Mouse (Mus musculus) forebrain, embryonic 11.5 days (tissue): ENCODE measurements around the gene 4930402H24Rik. TPM values are rescaled to one million over a fixed set of nuclear protein-coding genes. Genes with fewer than 3 reads are reported as not detected.

Experiments used
- ATAC-seq: fragments of 200-750 bp; cut with Nextera tagmentation; replicated peaks from 2 replicates; pipeline ENCODE4 v1.8.0; 2017; ENCODE audit warnings: moderate TSS enrichment; ENCODE audit not compliant: low FRiP score
- DNase-seq: peaks from one replicate; pipeline ENCODE4 v3.0.0-alpha.2; 2017; ENCODE audit warnings: low spot score
- H3K27ac ChIP-seq: fragments of 300-500 bp; sonication (generic); 2 replicates; pipeline ENCODE4 v1.5.1; 2014; ENCODE audit warnings: low read depth, low read length
- H3K27me3 ChIP-seq: fragments of 300-500 bp; sonication (generic); 2 replicates; pipeline ENCODE4 v1.6.1; 2014; ENCODE audit warnings: mild to moderate bottlenecking, low read length, mixed read lengths; ENCODE audit not compliant: control insufficient read depth, insufficient read depth
- H3K36me3 ChIP-seq: fragments of 300-500 bp; sonication (generic); 2 replicates; pipeline ENCODE4 v1.6.1; 2014; ENCODE audit warnings: mild to moderate bottlenecking, low read length, moderate library complexity, mixed read lengths; ENCODE audit not compliant: control insufficient read depth, insufficient read depth
- H3K4me1 ChIP-seq: fragments of 300-500 bp; sonication (generic); replicated peaks from 2 replicates; pipeline ENCODE4 v1.6.1; 2014; ENCODE audit warnings: low read length, mixed read lengths; ENCODE audit not compliant: control insufficient read depth, insufficient read depth
- H3K4me2 ChIP-seq: fragments of 300-500 bp; sonication (generic); 2 replicates; pipeline ENCODE4 v1.6.1; 2014; ENCODE audit warnings: low read depth, mild to moderate bottlenecking, low read length, moderate library complexity, mixed read lengths; ENCODE audit not compliant: severe bottlenecking
- H3K4me3 ChIP-seq: fragments of 300-500 bp; sonication (generic); 2 replicates; pipeline ENCODE4 v1.5.1; 2014; ENCODE audit warnings: low read depth, low read length
- H3K9ac ChIP-seq: fragments of 300-500 bp; sonication (generic); 2 replicates; pipeline ENCODE4 v1.6.1; 2014; ENCODE audit warnings: low read length
- H3K9me3 ChIP-seq: fragments of 300-500 bp; sonication (generic); 2 replicates; pipeline ENCODE4 v1.6.1; 2016; ENCODE audit warnings: low read length, mixed read lengths; ENCODE audit not compliant: control insufficient read depth
- WGBS: fragments of 180-500 bp; shearing (Covaris S2); extraction: QIAGEN DNeasy Blood & Tissue Kit; methylation state at CpG from one replicate; pipeline ENCODE4 v1.1.7; 2014; 5-methylcytosine and 5-hydroxymethylcytosine counted together
- polyA plus RNA-seq: library from polyadenylated mRNA; unstranded; fragments of >200 nt; fragmentation: Nextera tagmentation; extraction: Ambion mirVana; gene quantifications from 2 replicates; pipeline ENCODE4 v1.2.1, GENCODE M21; 2014

4930402H24Rik gene
- polyA plus RNA-seq, 1 experiment from 2014 or later: 53.1 TPM

DNA sequence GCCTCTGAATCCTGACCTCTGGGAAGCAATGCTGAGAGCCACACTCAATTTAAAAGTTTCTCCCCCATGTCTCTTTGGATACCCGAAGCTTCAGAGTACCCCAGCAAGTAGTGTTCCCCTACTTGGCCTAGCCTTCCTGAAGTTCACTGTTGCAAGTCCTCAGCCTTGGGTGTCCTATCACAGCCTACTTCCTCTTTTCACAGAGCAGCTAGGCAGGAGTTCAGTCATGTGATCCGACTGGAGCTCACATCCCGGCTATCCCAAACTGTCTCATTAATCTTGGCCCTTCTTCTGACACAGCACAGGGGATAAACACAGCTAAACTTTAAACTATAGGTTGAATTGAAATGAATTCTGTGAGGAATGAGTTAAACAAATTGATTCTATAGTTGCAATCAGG, 121.3 kb downstream of the 4930402H24Rik start:
- Histone ChIP-seq H3K4me1 (no peaks in the 10 kb centered on the region), H3K4me2 (no peak overlapping the region), H3K9me3 (no peaks in the 10 kb centered on the region), H3K4me3 (no peak overlapping the region), H3K27ac (no peak overlapping the region), H3K27me3 (no peaks in the 10 kb centered on the region), H3K9ac (no peak overlapping the region), H3K36me3 (no peaks in the 10 kb centered on the region)
- ATAC-seq (no peak), DNase-seq (no peak)
- WGBS: 83% methylated on average over 3 of the region's 3 CpGs

DNA sequence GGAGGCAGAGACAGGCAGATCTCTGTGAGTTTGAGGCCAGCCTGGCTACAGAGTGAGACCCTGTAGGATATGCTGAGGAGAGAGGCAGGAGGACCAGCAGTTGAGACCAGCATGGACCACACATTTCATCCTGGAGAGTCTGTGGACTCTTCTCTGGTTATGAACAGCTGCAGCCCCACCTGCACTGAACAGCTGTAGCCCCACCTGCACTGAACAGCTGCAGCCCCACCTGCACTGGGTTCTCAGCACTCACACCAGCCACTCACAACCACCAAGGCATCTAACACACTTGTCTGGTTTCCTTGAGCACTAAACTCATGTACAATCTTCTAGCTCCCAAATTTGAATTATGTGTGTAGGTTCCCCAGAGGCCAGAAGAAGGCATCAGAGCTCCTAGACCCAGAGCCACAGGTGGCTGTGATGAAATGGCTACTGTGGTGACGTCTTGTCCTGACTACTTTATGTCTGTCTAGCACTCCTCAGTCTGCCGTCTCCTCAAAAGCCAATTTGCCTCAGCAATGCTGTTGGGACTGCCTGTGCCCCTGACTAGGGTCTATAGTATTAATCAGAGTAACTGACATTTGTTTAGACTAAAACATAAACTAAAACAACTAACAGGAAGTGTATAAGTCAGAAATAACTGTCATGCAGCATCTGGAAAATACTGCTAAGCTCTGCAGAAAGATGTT, 125.4 kb downstream of the 4930402H24Rik start:
- ATAC-seq (no peak), DNase-seq (no peak)
- no peaks in the 10 kb centered on the region; the same call in 1 of the 2 replicates for H3K36me3 ChIP-seq
- H3K9ac ChIP-seq: no peak overlapping the region
- no peaks in the 10 kb centered on the region for H3K27me3 ChIP-seq
- H3K4me2 ChIP-seq: no peak overlapping the region
- no peak overlapping the region for H3K27ac ChIP-seq
- 81% methylated on average over 2 of the region's 2 CpGs for WGBS
- H3K4me3 ChIP-seq: no peak overlapping the region
- no peaks in the 10 kb centered on the region for H3K9me3 ChIP-seq
- no peaks in the 10 kb centered on the region for H3K4me1 ChIP-seq

DNA sequence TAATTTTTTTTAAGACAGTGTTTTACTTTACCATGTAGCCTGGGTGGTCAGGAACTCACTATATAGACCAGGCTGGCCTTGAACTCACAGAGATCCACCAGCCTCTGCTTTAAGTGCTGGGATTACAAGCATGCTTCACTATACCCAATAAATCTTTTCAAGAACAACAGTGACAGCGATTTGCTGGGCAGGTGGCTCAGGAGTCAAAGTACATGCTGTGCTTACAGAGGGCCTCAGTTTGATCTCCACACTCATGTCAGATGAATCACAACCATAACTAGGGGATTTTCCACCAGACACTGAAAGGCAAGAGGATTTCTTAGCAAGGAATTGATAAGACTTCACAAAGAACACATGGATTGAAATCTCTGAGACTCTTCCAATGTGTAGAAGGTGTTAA, 126.3 kb downstream of the 4930402H24Rik start:
- Histone ChIP-seq H3K27ac (no peak overlapping the region), H3K36me3 (no peaks in the 10 kb centered on the region; the same call in 1 of the 2 replicates), H3K9ac (no peak overlapping the region), H3K27me3 (no peaks in the 10 kb centered on the region), H3K4me3 (no peak overlapping the region), H3K9me3 (no peaks in the 10 kb centered on the region), H3K4me1 (no peaks in the 10 kb centered on the region), H3K4me2 (no peak overlapping the region)
- DNase-seq (no peak), ATAC-seq (no peak)
- WGBS: 77% methylated on average over 1 of the region's 1 CpGs

DNA sequence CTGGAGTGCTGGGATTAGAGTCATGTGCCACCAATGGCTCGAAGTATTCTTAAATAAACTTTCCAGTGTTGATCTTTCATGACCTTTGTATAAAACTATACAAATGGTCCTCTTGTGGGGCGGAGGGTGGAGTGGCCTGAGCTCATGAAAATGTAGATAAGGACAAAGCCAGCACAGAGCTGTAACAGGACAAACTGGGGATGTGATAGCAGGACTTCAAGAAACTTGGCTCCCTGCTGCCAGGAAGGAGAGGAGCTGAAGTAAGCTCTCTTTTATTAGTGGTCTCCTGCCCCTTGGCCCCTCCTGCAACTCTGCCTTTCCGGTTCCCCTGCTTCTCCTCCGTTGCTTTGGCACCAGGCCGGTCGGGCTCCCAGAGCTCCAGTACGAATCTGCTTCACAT, 129.6 kb downstream of the 4930402H24Rik start:
- Histone ChIP-seq H3K4me3 (no peak overlapping the region), H3K27me3 (no peaks in the 10 kb centered on the region), H3K4me1 (no peaks in the 10 kb centered on the region), H3K27ac (no peak overlapping the region), H3K9me3 (no peaks in the 10 kb centered on the region), H3K9ac (no peak overlapping the region), H3K4me2 (no peak overlapping the region), H3K36me3 (no peaks in the 10 kb centered on the region; the same call in 1 of the 2 replicates)
- no peak for DNase-seq
- no peak for ATAC-seq
- 82% methylated on average over 7 of the region's 7 CpGs for WGBS

DNA sequence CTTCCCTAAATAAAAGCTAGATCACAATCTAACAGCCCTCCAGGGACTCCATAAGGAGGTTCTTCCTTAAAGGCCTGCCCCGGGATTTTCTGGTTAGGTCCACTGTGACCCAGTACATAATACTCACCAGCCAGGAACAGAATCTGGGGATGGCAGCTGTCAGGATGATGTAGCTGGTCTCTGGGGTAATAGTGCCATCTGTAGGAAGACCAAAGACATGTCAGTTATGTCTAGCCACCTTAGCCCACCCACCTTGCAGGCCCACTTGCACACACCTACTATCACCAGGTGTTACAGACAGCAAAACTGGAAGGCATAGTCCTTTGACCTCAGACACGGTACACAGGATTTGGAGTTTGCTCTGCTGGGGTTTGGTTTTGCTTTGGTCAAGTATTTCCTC, 138.7 kb downstream of the 4930402H24Rik start:
- WGBS: 52% methylated on average over 2 of the region's 2 CpGs
- Histone ChIP-seq H3K36me3 (no peaks in the 10 kb centered on the region; the same call in 1 of the 2 replicates), H3K4me2 (no peak overlapping the region), H3K4me3 (no peak overlapping the region), H3K27ac (no peak overlapping the region), H3K4me1 (no peaks in the 10 kb centered on the region), H3K9ac (no peak overlapping the region), H3K9me3 (no peaks in the 10 kb centered on the region), H3K27me3 (no peaks in the 10 kb centered on the region)
- DNase-seq: no peak
- no peak for ATAC-seq

DNA sequence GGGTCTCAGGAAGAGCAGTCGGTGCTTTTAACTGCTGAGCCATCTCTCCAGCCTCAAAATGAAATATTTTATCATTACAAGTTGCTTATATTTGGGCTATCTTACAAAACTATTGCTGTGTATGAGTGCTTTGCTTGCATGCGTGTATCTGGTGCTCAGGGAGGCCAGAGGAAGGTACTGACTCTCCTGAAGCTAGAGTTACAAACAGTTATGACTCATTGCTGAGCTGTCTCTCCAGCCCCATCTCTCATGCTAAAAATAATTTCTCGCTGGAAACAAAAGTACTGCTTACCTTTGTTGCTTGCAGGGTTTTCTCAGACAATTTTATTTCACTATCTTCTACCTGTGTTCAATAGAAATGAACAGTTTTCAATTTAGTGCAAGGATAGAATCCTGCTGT, 140.8 kb downstream of the 4930402H24Rik start:
- H3K4me1 ChIP-seq: no peaks in the 10 kb centered on the region
- no peak overlapping the region for H3K4me2 ChIP-seq
- H3K9me3 ChIP-seq: no peaks in the 10 kb centered on the region
- no peak overlapping the region for H3K4me3 ChIP-seq
- H3K27me3 ChIP-seq: no peaks in the 10 kb centered on the region
- no peak overlapping the region for H3K9ac ChIP-seq
- WGBS: 93% methylated on average over 3 of the region's 3 CpGs
- H3K27ac ChIP-seq: no peak overlapping the region
- ATAC-seq (no peak), DNase-seq (no peak)
- H3K36me3 ChIP-seq: no peaks in the 10 kb centered on the region; the same call in 1 of the 2 replicates

DNA sequence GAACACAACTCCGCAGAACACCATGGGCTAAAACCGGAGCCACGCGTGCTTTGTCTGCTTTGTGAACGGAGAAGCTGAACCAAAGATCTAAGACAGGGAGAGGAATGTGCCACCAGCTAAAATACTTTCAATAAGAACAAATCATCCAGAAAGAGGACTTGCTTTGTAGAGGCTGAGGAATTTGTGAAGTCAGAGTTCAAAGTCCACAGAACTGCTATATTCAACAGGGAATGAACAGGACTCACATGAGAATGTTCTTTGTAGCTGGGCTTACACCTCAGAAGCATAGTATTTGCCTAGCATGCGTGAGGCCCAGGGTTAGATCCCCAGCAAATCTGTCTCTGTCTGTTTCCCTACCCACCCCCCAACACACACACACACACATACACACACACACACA, 145.3 kb downstream of the 4930402H24Rik start:
- H3K4me1 ChIP-seq: no peaks in the 10 kb centered on the region
- H3K4me3 ChIP-seq: no peak overlapping the region
- 60% methylated on average over 6 of the region's 6 CpGs for WGBS
- H3K4me2 ChIP-seq: no peak overlapping the region
- H3K27me3 ChIP-seq: no peaks in the 10 kb centered on the region
- DNase-seq (no peak), ATAC-seq (no peak)
- no peaks in the 10 kb centered on the region for H3K9me3 ChIP-seq
- H3K9ac ChIP-seq: no peak overlapping the region
- no peak overlapping the region for H3K27ac ChIP-seq
- no peaks in the 10 kb centered on the region; the same call in 1 of the 2 replicates for H3K36me3 ChIP-seq

DNA sequence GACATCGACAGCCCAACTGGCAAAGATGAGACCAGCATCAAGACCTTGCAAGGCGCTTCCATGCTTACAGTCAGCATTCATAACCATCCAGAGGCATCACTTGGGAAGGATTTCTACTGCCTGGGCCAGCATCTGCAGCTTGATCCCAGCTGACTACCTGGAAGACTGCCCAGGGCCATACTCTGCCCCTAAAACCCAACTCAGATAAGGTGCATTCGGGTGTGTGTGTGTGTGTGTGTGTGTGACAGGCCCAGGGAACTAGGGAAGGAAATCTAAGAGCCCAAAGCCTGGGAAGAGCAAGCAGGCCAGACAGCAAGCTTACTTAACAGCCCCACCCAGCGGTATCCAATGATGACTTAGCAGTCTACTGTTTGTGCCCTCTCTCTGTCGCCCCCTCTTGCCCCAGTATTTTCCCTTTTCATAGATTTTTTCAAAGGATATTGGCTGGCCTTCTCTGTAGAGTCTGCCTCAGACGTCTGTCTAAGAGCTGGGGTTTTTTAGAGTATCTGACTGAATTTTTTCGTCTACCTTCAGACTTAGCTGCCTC, 151.1 kb downstream of the 4930402H24Rik start:
- Histone ChIP-seq H3K4me2 (no peak overlapping the region), H3K27me3 (no peaks in the 10 kb centered on the region), H3K4me3 (no peak overlapping the region), H3K4me1 (no peaks in the 10 kb centered on the region; the same call in 1 of the 2 replicates), H3K9me3 (no peaks in the 10 kb centered on the region), H3K9ac (no peak overlapping the region), H3K27ac (no peak overlapping the region), H3K36me3 (no peaks in the 10 kb centered on the region)
- WGBS: 61% methylated on average over 7 of the region's 7 CpGs
- DNase-seq (no peak), ATAC-seq (no peak)

DNA sequence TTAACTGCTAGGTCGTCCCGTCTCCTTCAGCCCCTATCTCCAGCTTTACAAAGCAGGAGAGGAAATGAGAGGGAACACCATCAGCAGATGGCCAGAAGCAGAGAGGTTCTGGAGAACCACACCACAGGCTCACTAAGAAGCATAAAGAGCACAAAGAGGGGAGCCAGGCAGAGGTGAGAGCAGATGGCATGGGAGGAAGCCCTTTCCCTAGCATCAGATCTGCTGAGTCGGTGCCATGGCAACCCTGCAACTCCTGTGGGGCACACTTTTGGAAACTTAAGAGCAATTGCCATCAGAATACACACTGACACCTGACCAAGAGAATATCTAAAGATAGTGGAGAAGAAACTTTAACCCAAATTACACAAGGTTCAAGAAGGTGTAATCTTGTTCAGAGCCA, 151.6 kb downstream of the 4930402H24Rik start:
- no peak for DNase-seq
- no peak for ATAC-seq
- H3K27me3 ChIP-seq: no peaks in the 10 kb centered on the region
- WGBS: 92% methylated on average over 3 of the region's 3 CpGs
- H3K4me1 ChIP-seq: no peaks in the 10 kb centered on the region; the same call in 1 of the 2 replicates
- H3K27ac ChIP-seq: no peak overlapping the region
- H3K4me3 ChIP-seq: no peak overlapping the region
- no peak overlapping the region for H3K4me2 ChIP-seq
- H3K9ac ChIP-seq: no peak overlapping the region
- no peaks in the 10 kb centered on the region for H3K9me3 ChIP-seq
- no peaks in the 10 kb centered on the region for H3K36me3 ChIP-seq
